Mouse (Mus musculus): ENCODE measurements at regions not wholly inside any gene's neighbourhood (a gene's known extent, or its start where the extent isn't known, plus 50 kb on each side); places are given as distances from the start of the nearest gene placed in this dataset.

DNA sequence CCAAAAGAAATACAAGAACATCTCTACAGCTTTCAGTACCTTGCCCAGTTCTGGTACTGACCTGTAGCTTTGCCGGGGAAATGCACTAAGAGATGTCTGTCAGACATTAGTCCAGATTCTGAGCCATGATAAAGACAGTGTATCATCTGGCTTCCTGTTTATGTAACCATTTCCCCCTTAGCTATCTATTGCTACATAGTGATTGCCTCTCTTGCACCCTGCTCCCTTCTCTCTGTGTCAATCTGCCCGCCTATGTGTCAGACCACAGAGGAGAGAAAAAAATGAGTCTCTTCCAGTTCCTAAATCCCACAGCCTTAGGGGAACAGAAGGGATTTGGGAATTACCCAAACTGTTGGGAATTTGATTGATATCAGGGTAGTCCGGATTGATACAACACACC lies 52.2 kb upstream of the Pthlh start:
- no peak for DNase-seq (ENCODE audit: low spot score in 2 of 2)

DNA sequence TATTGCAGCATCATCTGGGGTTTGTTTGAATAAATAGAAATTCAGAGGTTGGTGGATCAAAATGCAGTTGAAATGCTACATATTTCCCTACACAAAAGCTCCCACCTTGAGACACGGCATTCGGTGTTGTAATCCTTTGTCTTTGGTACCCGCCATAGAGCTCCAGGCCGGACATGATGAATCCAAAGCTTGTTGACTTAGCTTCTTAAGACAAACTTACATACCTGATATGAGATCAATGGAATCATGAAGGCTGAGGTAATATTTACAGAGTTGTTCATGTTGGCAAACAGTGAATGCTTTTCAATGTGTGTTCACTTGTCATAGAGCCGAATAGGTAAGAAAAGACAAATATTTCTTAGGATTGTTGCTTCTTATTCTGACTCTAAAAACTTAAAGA lies 51.2 kb upstream of the Pthlh start:
- no peak for DNase-seq (ENCODE audit: low spot score in 2 of 2)
